Mouse (Mus musculus): Measurements from ENCODE around the gene Ppan.

DNA sequence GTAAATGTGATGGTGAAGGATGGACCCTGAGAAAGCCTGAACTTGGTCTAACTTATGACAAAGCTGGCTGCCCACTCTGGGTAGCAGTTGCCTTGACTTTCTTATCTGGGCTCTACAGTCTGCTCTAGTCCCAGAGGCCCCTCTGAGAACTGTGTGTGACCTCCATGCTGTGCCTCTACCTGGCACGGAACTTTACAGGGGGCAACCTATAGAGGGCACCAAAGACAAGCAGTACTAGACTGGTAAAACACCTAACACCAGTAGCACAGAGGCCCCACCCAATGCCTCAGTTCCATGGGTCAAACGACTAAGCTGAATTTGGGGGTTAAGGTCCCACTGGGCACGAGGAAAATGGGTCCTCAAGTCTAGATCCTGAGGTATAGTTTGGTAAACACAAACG is 28.2 kb downstream of the Ppan start:
- TF ChIP-seq CTCF (IDR thresholded peaks at IDR 0.05; ENCODE audit: borderline replicate concordance, extremely low read depth, insufficient read depth, insufficient read length) (peak; percentile 20; the same call in 1 of the 2 replicates), POLR2A (IDR thresholded peaks at IDR 0.05; ENCODE audit: borderline replicate concordance, extremely low read depth, insufficient read depth, insufficient read length, poor library complexity, severe bottlenecking) (no peak)

All from brain, embryonic 14.5 days (tissue).